Mouse (Mus musculus): ENCODE results near the gene Ccl28.
A peak's percentile ranks its signal among the peaks of the same experiment; 100 is the strongest.
"Not testable (repeated sequence)": the region's sequence is repeated elsewhere in the genome, so short reads cannot be mapped to it uniquely, and the experiment has no call there.

Ccl28 gene

GRCm38 (mm10) chr13:119649699-119650046, 26.1 kb downstream of the Ccl28 start:
- DNase-seq, result no peak

GRCm38 (mm10) chr13:119654734-119655133, 31.1 kb downstream of the Ccl28 start:
- no peak for DNase-seq

- no peak for DNase-seq
These were observed 32.6 kb downstream of the Ccl28 start for GRCm38 (mm10) chr13:119656246-119656645.

GRCm38 (mm10) chr13:119656846-119657416, 33.3 kb downstream of the Ccl28 start:
- DNase-seq, result no peak

- not testable (repeated sequence) for DNase-seq
These were observed 37.8 kb downstream of the Ccl28 start for GRCm38 (mm10) chr13:119661420-119661819.

- no peak for DNase-seq
These were observed 55.2 kb downstream of the Ccl28 start for GRCm38 (mm10) chr13:119678794-119679193.

- DNase-seq, result no peak
These were observed 56.1 kb downstream of the Ccl28 start for GRCm38 (mm10) chr13:119679721-119680120.

GRCm38 (mm10) chr13:119681161-119681560, 57.5 kb downstream of the Ccl28 start:
- DNase-seq, result no peak

- no peak for DNase-seq
These were observed 61.0 kb downstream of the Ccl28 start for GRCm38 (mm10) chr13:119684416-119685177.

- DNase-seq, result no peak
These were observed 66.1 kb downstream of the Ccl28 start for GRCm38 (mm10) chr13:119689709-119690038.

- DNase-seq, result peak; percentile 100
These were observed 66.6 kb downstream of the Ccl28 start, which contains the start of gene Hmgcs1 for GRCm38 (mm10) chr13:119690039-119690728. Hmgcs1 (plus strand) TSS chr13:119690379.

- no peak for DNase-seq
These were observed 67.4 kb downstream of the Ccl28 start for GRCm38 (mm10) chr13:119690876-119691620.

- DNase-seq, result not testable (repeated sequence)
These were observed 68.3 kb downstream of the Ccl28 start for GRCm38 (mm10) chr13:119691958-119692357.

- no peak for DNase-seq
These were observed 72.1 kb downstream of the Ccl28 start for GRCm38 (mm10) chr13:119695676-119696075.

- DNase-seq, result no peak
These were observed 72.9 kb downstream of the Ccl28 start for GRCm38 (mm10) chr13:119696496-119696895.

- no peak for DNase-seq
These were observed 74.8 kb downstream of the Ccl28 start for GRCm38 (mm10) chr13:119698436-119698835.

All from heart, adult 11 months (tissue).